Mouse (Mus musculus) lung, embryonic 14.5 days (tissue): ENCODE measurements at regions not wholly inside any gene's neighbourhood (a gene's known extent, or its start where the extent isn't known, plus 50 kb on each side); places are given as distances from the start of the nearest gene placed in this dataset.

Experiments used
- ATAC-seq: fragments of 200-750 bp; cut with Nextera tagmentation; 2 replicates; pipeline ENCODE4 v1.8.0; 2017; ENCODE audit warnings: mild to moderate bottlenecking, moderate TSS enrichment, moderate library complexity; ENCODE audit not compliant: insufficient read depth
- DNase-seq: peaks from one replicate; pipeline ENCODE4 v3.0.0-alpha.2; 2015
- H3K27ac ChIP-seq: fragments of 300-500 bp; sonication (generic); 2 replicates; pipeline ENCODE4 v1.5.1; 2014; ENCODE audit warnings: low read depth, mild to moderate bottlenecking, moderate library complexity
- H3K27me3 ChIP-seq: fragments of 300-500 bp; sonication (generic); 2 replicates; pipeline ENCODE4 v1.6.1; 2014; ENCODE audit warnings: low read length, control low read depth; ENCODE audit not compliant: insufficient read depth
- H3K36me3 ChIP-seq: fragments of 300-500 bp; sonication (generic); 2 replicates; pipeline ENCODE4 v1.6.1; 2014; ENCODE audit warnings: control low read depth; ENCODE audit not compliant: insufficient read depth
- H3K4me1 ChIP-seq: fragments of 300-500 bp; sonication (generic); 2 replicates; pipeline ENCODE4 v1.6.1; 2014; ENCODE audit warnings: antibody characterized with exemption, control low read depth; ENCODE audit not compliant: insufficient read depth
- H3K4me2 ChIP-seq: fragments of 300-500 bp; sonication (generic); 2 replicates; pipeline ENCODE4 v1.6.1; 2014; ENCODE audit warnings: mild to moderate bottlenecking
- H3K4me3 ChIP-seq: fragments of 300-500 bp; sonication (generic); 2 replicates; pipeline ENCODE4 v1.5.1; 2014; ENCODE audit warnings: low read depth, low read length
- H3K9ac ChIP-seq: fragments of 300-500 bp; sonication (generic); 2 replicates; pipeline ENCODE4 v1.6.1; 2014
- H3K9me3 ChIP-seq: fragments of 300-500 bp; sonication (generic); 2 replicates; pipeline ENCODE4 v1.6.1; 2016; ENCODE audit warnings: low read depth, low read length, control low read depth
- CTCF ChIP-seq: IDR thresholded peaks from 2 replicates; pipeline ENCODE4 v1.5.1; 2016; ENCODE audit warnings: antibody characterized with exemption, low read depth
- WGBS: fragments of 180-500 bp; shearing (Covaris S2); extraction: QIAGEN DNeasy Blood & Tissue Kit; methylation state at CpG from one replicate; pipeline ENCODE4 v1.1.7; 2014; 5-methylcytosine and 5-hydroxymethylcytosine counted together

- no peak overlapping the region for H3K27ac ChIP-seq
- no peak for ATAC-seq
- no peak for TF ChIP-seq CTCF
- no peak overlapping the region for H3K4me2 ChIP-seq
- no peak overlapping the region for H3K9ac ChIP-seq
- H3K36me3 ChIP-seq, result no peaks in the 10 kb centered on the region
- no peaks in the 10 kb centered on the region for H3K4me1 ChIP-seq
- no peaks in the 10 kb centered on the region for H3K9me3 ChIP-seq
- WGBS, result 93% methylated on average over 2 of the region's 2 CpGs
- no peak overlapping the region for H3K4me3 ChIP-seq
- no peaks in the 10 kb centered on the region for H3K27me3 ChIP-seq
- no peak for DNase-seq
These were observed 78.4 kb upstream of the Akt3 start for GRCm38 (mm10) chr1:177336436-177336835.

GRCm38 (mm10) chr1:177335961-177336360, 78.0 kb upstream of the Akt3 start:
- Histone ChIP-seq H3K27me3 (no peaks in the 10 kb centered on the region), H3K4me1 (no peaks in the 10 kb centered on the region), H3K27ac (no peak overlapping the region), H3K9me3 (no peaks in the 10 kb centered on the region), H3K4me2 (no peak overlapping the region), H3K36me3 (no peaks in the 10 kb centered on the region), H3K4me3 (no peak overlapping the region), H3K9ac (no peak overlapping the region)
- no peak for TF ChIP-seq CTCF
- DNase-seq, result no peak
- WGBS, result 78% methylated on average over 6 of the region's 6 CpGs
- ATAC-seq, result no peak

DNA sequence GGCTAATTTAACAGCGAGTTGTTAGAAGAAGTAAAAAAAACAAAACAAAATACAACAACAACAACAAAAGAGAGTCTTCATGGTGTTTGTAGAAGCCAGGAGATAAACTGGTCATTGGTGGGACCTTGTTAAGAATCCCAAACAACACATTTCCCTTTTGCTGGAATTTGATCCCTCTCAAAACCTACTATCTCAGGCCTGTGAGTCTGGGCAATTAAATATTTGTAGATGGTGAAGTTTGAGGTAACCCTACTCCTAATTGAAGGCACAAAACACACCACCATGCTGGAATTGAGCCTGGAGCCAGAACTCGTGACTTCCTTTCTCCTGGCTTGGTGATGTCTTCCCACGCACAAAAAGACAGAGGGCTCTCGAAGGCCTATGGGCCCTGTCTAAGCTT, 65.4 kb upstream of the Akt3 start:
- ATAC-seq, result no peak
- no peak for DNase-seq
- H3K36me3 ChIP-seq, result no peaks in the 10 kb centered on the region
- no peaks in the 10 kb centered on the region for H3K27me3 ChIP-seq
- WGBS, result 56% methylated on average over 4 of the region's 4 CpGs
- H3K27ac ChIP-seq, result no peak overlapping the region
- no peaks in the 10 kb centered on the region for H3K9me3 ChIP-seq
- no peak overlapping the region for H3K9ac ChIP-seq
- peak overlapping the region; percentile 48; the same call in 1 of the 2 replicates for H3K4me3 ChIP-seq
- peaks cover 5% of the 10 kb centered on the region; the same call in 1 of the 2 replicates for H3K4me1 ChIP-seq
- peak overlapping the region; percentile 93 for H3K4me2 ChIP-seq
- no peak for TF ChIP-seq CTCF

DNA sequence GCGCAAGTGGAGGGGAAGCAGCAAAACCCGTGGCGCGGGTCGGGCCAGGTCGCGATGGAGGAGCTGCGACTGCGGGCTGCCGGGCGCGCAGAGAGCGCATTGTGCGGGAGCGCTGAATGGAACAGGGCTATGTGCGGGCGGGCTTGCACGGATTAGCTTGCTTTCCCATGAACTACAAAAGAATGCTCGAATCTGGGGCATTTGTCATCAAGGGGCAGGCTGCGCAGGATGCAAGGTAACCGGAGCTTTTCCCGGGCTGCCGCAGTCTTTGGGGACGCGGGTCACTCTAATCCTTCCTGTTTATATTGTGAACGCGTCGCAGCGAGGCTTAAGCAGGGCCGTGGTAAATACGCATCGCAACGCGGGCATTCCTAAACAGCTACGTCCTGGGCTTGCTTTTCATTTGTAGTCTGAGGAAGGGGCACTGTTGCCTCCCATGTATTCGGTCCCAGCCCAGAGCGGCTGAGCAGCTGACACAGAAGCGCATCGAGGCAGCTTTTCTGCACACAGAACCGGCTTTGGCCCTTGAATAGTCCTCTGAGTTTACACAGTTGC, 64.8 kb upstream of the Akt3 start:
- TF ChIP-seq CTCF, result no peak
- DNase-seq, result peak; percentile 68
- H3K4me3 ChIP-seq, result peak overlapping the region; percentile 48
- H3K27me3 ChIP-seq, result no peaks in the 10 kb centered on the region
- whole genome bisulfite sequencing, result under 1% methylated on average over 40 of the region's 40 CpGs
- no peak overlapping the region for H3K27ac ChIP-seq
- no peaks in the 10 kb centered on the region for H3K36me3 ChIP-seq
- peak overlapping the region; percentile 43 for H3K9ac ChIP-seq
- no peaks in the 10 kb centered on the region for H3K9me3 ChIP-seq
- peak overlapping the region; percentile 93 for H3K4me2 ChIP-seq
- peak; percentile 72 for ATAC-seq
- H3K4me1 ChIP-seq, result peaks cover 5% of the 10 kb centered on the region; the same call in 1 of the 2 replicates

- peak overlapping the region; percentile 93 for H3K4me2 ChIP-seq
These were observed 64.3 kb upstream of the Akt3 start for GRCm38 (mm10) chr1:177322307-177322685.

DNA sequence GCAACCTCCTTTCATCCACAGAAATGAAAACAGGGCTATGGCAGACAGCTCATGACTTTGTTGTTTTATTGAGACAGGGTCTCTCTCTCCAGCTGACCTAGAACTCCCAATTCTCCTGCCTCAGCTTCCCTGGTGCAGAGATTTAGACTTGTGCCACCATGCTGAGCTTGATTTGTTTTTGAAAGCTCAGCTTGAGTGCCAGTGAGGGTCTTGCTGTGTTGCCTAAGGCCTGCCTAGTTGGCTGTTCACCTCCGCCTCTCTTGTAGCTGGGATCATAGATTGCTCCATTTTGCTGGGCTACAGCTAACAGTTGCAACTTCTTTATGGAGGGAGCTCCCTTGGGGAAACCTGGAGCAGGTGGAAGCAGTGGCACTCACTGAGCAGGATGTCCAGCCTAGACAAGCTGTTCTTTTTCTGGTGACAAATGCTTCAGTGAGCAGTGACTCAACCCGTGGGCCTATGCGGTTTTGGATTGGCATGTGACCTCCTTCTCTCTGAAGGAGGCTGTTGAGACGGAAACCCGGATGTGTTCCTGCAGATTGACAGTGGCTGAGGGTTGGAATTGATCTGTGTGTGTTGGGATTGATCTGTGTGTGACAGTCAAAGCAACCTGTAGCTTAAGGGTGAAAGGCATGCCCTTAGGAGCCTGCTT, 63.8 kb upstream of the Akt3 start:
- Histone ChIP-seq H3K36me3 (no peaks in the 10 kb centered on the region), H3K27ac (no peak overlapping the region), H3K4me2 (peak overlapping the region; percentile 93; the same call in 1 of the 2 replicates), H3K27me3 (no peaks in the 10 kb centered on the region), H3K9me3 (no peaks in the 10 kb centered on the region), H3K4me3 (no peak overlapping the region), H3K4me1 (peaks cover 5% of the 10 kb centered on the region; the same call in 1 of the 2 replicates), H3K9ac (no peak overlapping the region)
- WGBS, result 46% methylated on average over 5 of the region's 5 CpGs
- ATAC-seq (no peak), DNase-seq (peak; percentile 17)
- TF ChIP-seq CTCF, result no peak

More at GRCm38 (mm10) chr1:177322307-177322685, 64.3 kb upstream of the Akt3 start:
- peak overlapping the region; percentile 43 for H3K9ac ChIP-seq
- WGBS, result 8% methylated on average over 6 of the region's 6 CpGs
- ATAC-seq (no peak; the same call in 1 of the 2 replicates), DNase-seq (no peak)
- no peaks in the 10 kb centered on the region for H3K27me3 ChIP-seq
- no peak overlapping the region for H3K27ac ChIP-seq
- peaks cover 5% of the 10 kb centered on the region; the same call in 1 of the 2 replicates for H3K4me1 ChIP-seq
- TF ChIP-seq CTCF, result no peak
- H3K36me3 ChIP-seq, result no peaks in the 10 kb centered on the region
- H3K4me3 ChIP-seq, result peak overlapping the region; percentile 48
- H3K9me3 ChIP-seq, result no peaks in the 10 kb centered on the region

GRCm38 (mm10) chr1:177308213-177308872, 50.3 kb upstream of the Akt3 start:
- peak; percentile 84 for DNase-seq
- TF ChIP-seq CTCF, result no peak
- no peaks in the 10 kb centered on the region for H3K27me3 ChIP-seq
- no peak overlapping the region for H3K9ac ChIP-seq
- H3K4me1 ChIP-seq, result no peaks in the 10 kb centered on the region
- H3K4me3 ChIP-seq, result no peak overlapping the region
- H3K27ac ChIP-seq, result no peak overlapping the region
- no peak for ATAC-seq
- H3K4me2 ChIP-seq, result no peak overlapping the region
- WGBS, result 12% methylated on average over 5 of the region's 5 CpGs
- no peaks in the 10 kb centered on the region for H3K36me3 ChIP-seq
- no peaks in the 10 kb centered on the region for H3K9me3 ChIP-seq
